In the genomic region with DNA sequence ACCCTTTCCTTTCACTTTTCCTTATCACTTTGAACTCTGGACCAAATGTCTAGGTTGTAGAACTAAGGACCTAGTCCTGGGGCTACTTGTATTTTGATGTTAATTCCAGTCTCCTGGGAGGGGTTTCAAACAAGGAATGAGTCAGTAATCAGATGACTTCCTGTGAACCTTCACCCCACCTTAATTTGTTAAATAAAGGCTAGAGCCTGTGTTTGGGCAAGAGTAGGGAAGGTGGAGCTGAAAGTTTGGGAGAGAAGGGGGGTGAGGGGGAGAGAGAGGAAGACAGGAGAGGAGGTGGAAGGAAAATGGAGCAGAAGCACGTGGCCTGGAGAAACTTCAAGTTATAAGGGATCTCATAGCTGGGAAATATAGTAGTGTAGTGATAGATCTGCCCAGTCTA, we compare ENCODE assay signal across 25 mouse cellular contexts. TPM values are rescaled to one million over a fixed set of nuclear protein-coding genes. Genes with fewer than 3 reads are reported as not detected.
"Had no signal": no experiment of that assay in that cellular context is flagged by ENCODE, and none has a peak within 500 bp of the region (broad histone marks: within the 10 kb centered on the region; RNA-seq: fewer than 3 reads in every experiment).

No protein-coding gene starts in this region.

- H3K4me3 ChIP-seq: kidney, embryonic 15.5 days; limb, embryonic 12.5 days; limb, embryonic 15.5 days; megakaryocyte, embryonic 14.5 days; midbrain, embryonic 10.5 days; midbrain, embryonic 13.5 days; neural tube, embryonic 12.5 days; neural tube, embryonic 15.5 days; stomach, embryonic 15.5 days had no signal

- ATAC-seq: liver, postnatal 0 days; lung, postnatal 0 days; midbrain, embryonic 13.5 days had no signal

- H3K4me1 ChIP-seq: kidney, embryonic 15.5 days; limb, embryonic 15.5 days; megakaryocyte, embryonic 14.5 days; midbrain, embryonic 13.5 days; neural tube, embryonic 12.5 days; neural tube, embryonic 15.5 days; stomach, embryonic 15.5 days had no signal

- H3K27ac ChIP-seq: kidney, embryonic 15.5 days; limb, embryonic 12.5 days; limb, embryonic 15.5 days; liver, embryonic 14.5 days; midbrain, embryonic 10.5 days; midbrain, embryonic 13.5 days; neural tube, embryonic 12.5 days; neural tube, embryonic 15.5 days; stomach, embryonic 15.5 days had no signal

- H3K27me3 ChIP-seq: kidney, embryonic 15.5 days; limb, embryonic 12.5 days; limb, embryonic 15.5 days; midbrain, embryonic 13.5 days; neural tube, embryonic 12.5 days; neural tube, embryonic 15.5 days; stomach, embryonic 15.5 days had no signal

- H3K9ac ChIP-seq: kidney, embryonic 15.5 days; limb, embryonic 12.5 days; limb, embryonic 15.5 days; liver, embryonic 14.5 days; liver, postnatal 0 days; lung, embryonic 14.5 days; midbrain, embryonic 13.5 days; neural tube, embryonic 12.5 days; neural tube, embryonic 15.5 days; stomach, embryonic 15.5 days had no signal

- DNase-seq: kidney, adult 8-10 months; kidney, postnatal 10 days; kidney, postnatal 36 days; left cerebral cortex, postnatal 4 days; liver, postnatal 0 days; lung, embryonic 14.5 days; lung, postnatal 36 days; right cerebral cortex, adult 18-20 months; right cerebral cortex, postnatal 14 days; right cerebral cortex, postnatal 4 days; spleen, adult 18-20 months; thymus, postnatal 36 days had no signal

- H3K36me3 ChIP-seq: kidney, embryonic 15.5 days; limb, embryonic 12.5 days; limb, embryonic 15.5 days; midbrain, embryonic 10.5 days; midbrain, embryonic 13.5 days; neural tube, embryonic 12.5 days; neural tube, embryonic 15.5 days; stomach, embryonic 15.5 days had no signal

- H3K9me3 ChIP-seq: limb, embryonic 15.5 days; neural tube, embryonic 15.5 days; stomach, embryonic 15.5 days had no signal

- H3K4me2 ChIP-seq: kidney, embryonic 15.5 days; limb, embryonic 12.5 days; limb, embryonic 15.5 days; liver, embryonic 11.5 days; lung, embryonic 14.5 days; midbrain, embryonic 13.5 days; neural tube, embryonic 12.5 days; neural tube, embryonic 15.5 days; stomach, embryonic 15.5 days had no signal

RNA-seq across cellular contexts. Expression of a gene that starts 1.8 kb away (rescaled TPM):
- polyA plus RNA-seq: kidney, embryonic 15.5 days; limb, embryonic 12.5 days; limb, embryonic 15.5 days; liver, embryonic 11.5 days; liver, embryonic 14.5 days; liver, postnatal 0 days; lung, embryonic 14.5 days; lung, postnatal 0 days; midbrain, embryonic 10.5 days; midbrain, embryonic 13.5 days; neural tube, embryonic 12.5 days; neural tube, embryonic 15.5 days; stomach, embryonic 15.5 days; urinary bladder, adult 2 months had no signal

RNA-seq across cellular contexts. Expression of a gene that starts 9.3 kb away (rescaled TPM):
- polyA plus RNA-seq: kidney, embryonic 15.5 days; limb, embryonic 12.5 days; limb, embryonic 15.5 days; liver, embryonic 11.5 days; liver, embryonic 14.5 days; liver, postnatal 0 days; lung, embryonic 14.5 days; lung, postnatal 0 days; midbrain, embryonic 10.5 days; midbrain, embryonic 13.5 days; neural tube, embryonic 12.5 days; neural tube, embryonic 15.5 days; stomach, embryonic 15.5 days; urinary bladder, adult 2 months had no signal

RNA-seq across cellular contexts. Expression of a gene that starts 19.9 kb away (rescaled TPM):
- polyA plus RNA-seq: kidney, embryonic 15.5 days; limb, embryonic 12.5 days; limb, embryonic 15.5 days; liver, embryonic 11.5 days; liver, embryonic 14.5 days; liver, postnatal 0 days; lung, embryonic 14.5 days; lung, postnatal 0 days; midbrain, embryonic 10.5 days; midbrain, embryonic 13.5 days; neural tube, embryonic 12.5 days; neural tube, embryonic 15.5 days; stomach, embryonic 15.5 days; urinary bladder, adult 2 months had no signal

RNA-seq across cellular contexts. Expression of a gene that starts 26.6 kb away (rescaled TPM):
- polyA plus RNA-seq: kidney, embryonic 15.5 days; limb, embryonic 12.5 days; limb, embryonic 15.5 days; liver, embryonic 11.5 days; liver, embryonic 14.5 days; liver, postnatal 0 days; lung, embryonic 14.5 days; lung, postnatal 0 days; midbrain, embryonic 10.5 days; midbrain, embryonic 13.5 days; neural tube, embryonic 12.5 days; neural tube, embryonic 15.5 days; stomach, embryonic 15.5 days; urinary bladder, adult 2 months had no signal

RNA-seq across cellular contexts. Expression of a gene that starts 30.4 kb away (rescaled TPM):
- polyA plus RNA-seq: kidney, embryonic 15.5 days; limb, embryonic 12.5 days; limb, embryonic 15.5 days; liver, embryonic 11.5 days; liver, embryonic 14.5 days; liver, postnatal 0 days; lung, embryonic 14.5 days; lung, postnatal 0 days; midbrain, embryonic 10.5 days; midbrain, embryonic 13.5 days; neural tube, embryonic 12.5 days; neural tube, embryonic 15.5 days; stomach, embryonic 15.5 days; urinary bladder, adult 2 months had no signal
